Mouse (Mus musculus) kidney, postnatal 0 days (tissue): ENCODE data around the gene Slc13a3. TPM values are rescaled to one million over a fixed set of nuclear protein-coding genes. Genes with fewer than 3 reads are reported as not detected.
A peak's percentile ranks its signal among the peaks of the same experiment; 100 is the strongest.

Source experiments
- ATAC-seq: fragments of 200-750 bp; cut with Nextera tagmentation; replicated peaks from 2 replicates; pipeline ENCODE4 v1.8.0; 2017; ENCODE audit warnings: low read depth, moderate number of reproducible peaks, moderate TSS enrichment, moderate library complexity; ENCODE audit not compliant: low FRiP score
- DNase-seq: peaks from one replicate; pipeline ENCODE4 v3.0.0-alpha.2; 2016; ENCODE audit warnings: low spot score
- H3K27ac ChIP-seq: fragments of 300-500 bp; sonication (generic); 2 replicates; pipeline ENCODE4 v1.5.1; 2014; ENCODE audit warnings: mild to moderate bottlenecking
- H3K27me3 ChIP-seq: fragments of 300-500 bp; sonication (generic); 2 replicates; pipeline ENCODE4 v1.6.1; 2014; ENCODE audit warnings: low read length, mixed read lengths; ENCODE audit not compliant: insufficient read depth
- H3K36me3 ChIP-seq: fragments of 300-500 bp; sonication (generic); 2 replicates; pipeline ENCODE4 v1.6.1; 2014; ENCODE audit warnings: low read length, mixed read lengths; ENCODE audit not compliant: insufficient read depth
- H3K4me1 ChIP-seq: fragments of 300-500 bp; sonication (generic); replicated peaks from 2 replicates; pipeline ENCODE4 v1.6.1; 2014; ENCODE audit warnings: antibody characterized with exemption, low read length, mixed read lengths; ENCODE audit not compliant: insufficient read depth
- H3K4me2 ChIP-seq: fragments of 300-500 bp; sonication (generic); 2 replicates; pipeline ENCODE4 v1.6.1; 2014; ENCODE audit warnings: mild to moderate bottlenecking, low read length, moderate library complexity, mixed read lengths
- H3K4me3 ChIP-seq: fragments of 300-500 bp; sonication (generic); replicated peaks from 2 replicates; pipeline ENCODE4 v1.5.1; 2014; ENCODE audit warnings: low read depth, low read length
- H3K9ac ChIP-seq: fragments of 300-500 bp; sonication (generic); 2 replicates; pipeline ENCODE4 v1.6.1; 2014; ENCODE audit warnings: low read depth, low read length
- H3K9me3 ChIP-seq: fragments of 300-500 bp; sonication (generic); replicated peaks from 2 replicates; pipeline ENCODE4 v1.6.1; 2016; ENCODE audit warnings: low read length, inconsistent platforms, mixed read lengths
- CTCF ChIP-seq: IDR thresholded peaks from 2 replicates; pipeline ENCODE4 v1.5.1; 2016; ENCODE audit warnings: antibody characterized with exemption, low read depth, mild to moderate bottlenecking, moderate library complexity
- WGBS: fragments of 180-500 bp; shearing (Covaris S2); extraction: QIAGEN DNeasy Blood & Tissue Kit; methylation state at CpG from one replicate; pipeline ENCODE4 v1.1.7; 2014; 5-methylcytosine and 5-hydroxymethylcytosine counted together
- polyA plus RNA-seq: library from polyadenylated mRNA; unstranded; fragments of >200 nt; fragmentation: Nextera tagmentation; extraction: Ambion mirVana; gene quantifications from 2 replicates; pipeline ENCODE4 v1.2.1, GENCODE M21; 2015

Gene Slc13a3
- polyA plus RNA-seq, 1 experiment from 2014 or later, result 8.3 TPM

DNA sequence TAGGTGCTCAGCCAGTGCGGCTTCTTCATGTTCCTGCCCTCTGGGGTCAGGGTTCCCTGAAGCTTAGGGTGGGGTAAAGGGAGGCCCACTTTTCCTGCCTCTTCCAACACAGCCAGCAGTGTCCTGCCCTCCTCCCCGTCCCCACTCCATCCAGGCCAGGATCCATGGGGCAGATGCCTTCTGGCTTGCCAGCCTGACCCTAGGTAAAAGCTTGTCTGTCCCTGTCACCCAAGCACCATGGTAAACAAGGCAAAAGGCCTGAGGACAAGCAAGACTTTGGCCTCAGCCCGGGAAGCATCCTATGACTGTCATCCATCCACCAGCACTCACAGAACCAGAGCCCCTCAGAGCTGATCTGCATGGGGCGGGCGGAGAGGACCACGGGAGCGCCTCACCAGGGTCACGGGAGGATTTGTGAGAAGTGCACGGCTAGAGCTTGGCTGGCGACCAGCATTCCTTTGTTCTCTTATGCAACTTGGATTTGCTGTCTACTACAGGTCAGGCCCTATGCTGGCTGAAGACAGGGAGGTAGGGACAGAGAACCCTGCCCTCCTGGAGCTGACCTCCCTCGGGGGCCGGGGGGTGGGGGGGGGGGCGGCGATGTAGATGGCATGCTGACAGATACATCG is 5.1 kb downstream of the Slc13a3 start:
- DNase-seq, result peak; percentile 28
- 46% methylated on average over 15 of the region's 15 CpGs for WGBS
- no peak overlapping the region for H3K27ac ChIP-seq
- ATAC-seq, result peak; percentile 77
- no peaks in the 10 kb centered on the region for H3K4me1 ChIP-seq
- no peak overlapping the region for H3K4me3 ChIP-seq
- H3K4me2 ChIP-seq, result no peak overlapping the region
- no peaks in the 10 kb centered on the region for H3K9me3 ChIP-seq
- no peak for TF ChIP-seq CTCF
- no peaks in the 10 kb centered on the region for H3K36me3 ChIP-seq
- H3K9ac ChIP-seq, result no peak overlapping the region
- H3K27me3 ChIP-seq, result 0 out of 2 replicates have a peak, but pooled peaks cover 13% of the 10 kb centered on the region

DNA sequence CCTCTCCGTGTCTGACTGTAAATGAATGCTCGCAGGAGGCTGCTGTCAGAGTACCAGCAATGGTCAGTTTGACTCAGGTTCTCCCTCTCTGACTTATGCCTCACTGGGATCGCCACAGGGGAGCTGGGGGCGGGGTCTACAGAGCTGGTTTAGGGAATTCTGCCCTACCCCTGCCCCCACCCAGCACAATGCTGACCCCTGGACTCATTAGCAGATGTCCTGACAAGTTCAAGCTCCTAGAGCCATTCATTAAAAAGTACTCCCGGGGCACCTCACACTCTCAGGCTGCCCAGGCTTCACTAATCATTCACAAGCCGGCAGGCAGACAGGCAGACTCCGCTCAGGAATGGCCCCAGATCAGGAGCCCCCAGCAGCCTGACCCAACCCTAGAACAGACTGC is 13.4 kb downstream of the Slc13a3 start:
- Histone ChIP-seq H3K27me3 (no peaks in the 10 kb centered on the region; the same call in 1 of the 2 replicates), H3K9me3 (no peaks in the 10 kb centered on the region), H3K36me3 (no peaks in the 10 kb centered on the region), H3K27ac (no peak overlapping the region), H3K4me3 (no peak overlapping the region), H3K9ac (no peak overlapping the region), H3K4me1 (no peaks in the 10 kb centered on the region; the same call in 1 of the 2 replicates), H3K4me2 (no peak overlapping the region)
- DNase-seq (peak; percentile 40), ATAC-seq (peak; percentile 92)
- WGBS, result 18% methylated on average over 7 of the region's 7 CpGs
- no peak for TF ChIP-seq CTCF

DNA sequence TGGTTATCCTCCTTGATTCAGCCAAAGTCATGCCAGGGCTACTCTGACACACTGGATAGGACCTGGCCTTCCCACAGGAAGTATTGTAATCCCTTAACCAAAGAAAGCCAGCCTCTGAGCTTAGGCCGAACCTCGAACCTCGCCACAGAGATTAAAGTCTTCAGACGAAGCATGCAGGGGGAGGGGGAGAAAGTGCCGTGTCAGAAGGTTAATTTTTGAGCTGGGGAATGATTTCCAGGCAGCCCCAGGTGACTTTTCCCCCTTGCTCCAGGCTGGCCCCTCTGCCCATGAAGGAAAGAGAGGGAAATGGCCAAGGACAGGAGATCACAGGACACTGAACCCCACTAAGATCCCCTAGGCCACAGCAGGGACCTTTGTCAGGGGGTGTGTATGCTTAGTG is 14.8 kb downstream of the Slc13a3 start:
- DNase-seq, result no peak
- Histone ChIP-seq H3K4me3 (no peak overlapping the region), H3K27ac (0 out of 2 replicates have a peak overlapping the region, but pooled peaks have one; percentile 4), H3K36me3 (no peaks in the 10 kb centered on the region), H3K9me3 (no peaks in the 10 kb centered on the region), H3K27me3 (no peaks in the 10 kb centered on the region; the same call in 1 of the 2 replicates), H3K4me2 (no peak overlapping the region), H3K9ac (no peak overlapping the region), H3K4me1 (no peaks in the 10 kb centered on the region; the same call in 1 of the 2 replicates)
- no peak for ATAC-seq
- WGBS, result 66% methylated on average over 5 of the region's 5 CpGs
- TF ChIP-seq CTCF, result no peak

DNA sequence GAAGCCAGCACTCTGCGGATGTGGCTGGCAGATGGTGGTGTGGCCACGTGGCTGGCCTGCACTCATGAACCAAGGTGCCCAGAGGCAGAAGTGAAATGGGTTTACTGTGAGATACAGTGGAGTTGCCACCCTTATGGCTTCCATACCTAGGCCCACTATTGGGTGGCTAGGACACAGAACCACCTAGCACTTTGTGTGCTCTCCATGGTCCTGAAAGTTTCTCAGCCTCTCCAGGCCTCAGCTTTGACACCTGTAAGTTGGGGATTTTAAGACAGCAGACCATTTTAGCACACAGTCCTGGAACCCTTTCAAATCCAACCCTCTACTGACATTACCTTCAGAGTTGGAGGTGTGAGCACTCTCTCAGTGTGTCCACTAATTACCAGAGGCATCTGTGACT is 16.3 kb downstream of the Slc13a3 start:
- ATAC-seq (no peak), DNase-seq (no peak)
- 56% methylated on average over 2 of the region's 2 CpGs for WGBS
- Histone ChIP-seq H3K27me3 (no peaks in the 10 kb centered on the region; the same call in 1 of the 2 replicates), H3K4me1 (no peaks in the 10 kb centered on the region; the same call in 1 of the 2 replicates), H3K9ac (no peak overlapping the region), H3K36me3 (no peaks in the 10 kb centered on the region), H3K4me2 (no peak overlapping the region), H3K9me3 (no peaks in the 10 kb centered on the region), H3K4me3 (no peak overlapping the region), H3K27ac (no peak overlapping the region)
- no peak for TF ChIP-seq CTCF

DNA sequence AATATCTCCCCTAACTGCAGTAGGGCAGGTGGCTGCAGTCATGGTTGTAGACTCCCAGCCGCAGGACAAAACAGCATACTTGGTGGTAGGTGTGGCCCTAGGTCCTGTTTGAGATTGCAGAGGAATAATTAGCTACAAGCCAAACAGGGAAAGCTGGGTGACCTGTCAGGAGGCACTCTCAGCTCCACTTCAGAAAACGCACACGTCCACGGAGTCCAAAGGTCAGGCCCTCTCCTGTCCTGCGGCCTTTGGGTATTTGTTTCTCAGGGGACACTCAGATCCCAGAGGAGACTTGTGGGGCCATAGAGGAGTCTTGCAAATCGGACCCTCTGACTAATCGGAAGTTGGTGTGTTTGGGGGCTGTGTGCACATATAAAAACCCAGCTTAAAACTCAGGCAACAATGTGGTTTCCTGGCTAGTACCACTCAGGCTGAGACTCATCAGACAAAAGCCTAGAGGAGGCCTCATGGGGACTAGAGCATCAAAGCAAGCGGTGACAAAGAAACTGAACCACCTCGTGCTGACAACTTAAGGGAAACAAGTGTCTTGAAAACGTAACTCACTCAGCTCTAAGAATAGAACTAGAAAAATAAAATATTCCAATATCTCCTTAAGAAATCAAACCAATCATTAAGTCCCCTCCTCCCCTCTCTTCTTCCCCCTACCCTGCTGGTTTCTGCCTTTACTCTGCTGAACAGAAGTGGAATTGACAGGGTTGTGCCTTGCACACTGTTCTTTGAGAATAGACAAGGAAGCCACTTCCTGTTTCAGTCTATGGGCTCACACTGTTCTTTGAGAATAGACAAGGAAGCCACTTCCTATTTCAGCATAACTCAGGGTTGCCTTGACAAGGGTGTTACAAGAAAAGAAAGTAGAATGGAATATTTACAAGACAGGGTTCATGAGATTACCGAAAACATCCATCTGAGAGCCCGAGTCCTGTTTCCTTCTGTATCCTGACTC is 20.0 kb downstream of the Slc13a3 start:
- no peaks in the 10 kb centered on the region for H3K4me1 ChIP-seq
- H3K36me3 ChIP-seq, result no peaks in the 10 kb centered on the region
- no peak for TF ChIP-seq CTCF
- H3K27ac ChIP-seq, result no peak overlapping the region
- H3K4me2 ChIP-seq, result no peak overlapping the region
- no peaks in the 10 kb centered on the region for H3K9me3 ChIP-seq
- H3K9ac ChIP-seq, result no peak overlapping the region
- 80% methylated on average over 12 of the region's 12 CpGs for whole genome bisulfite sequencing
- ATAC-seq, result no peak
- no peaks in the 10 kb centered on the region for H3K27me3 ChIP-seq
- no peak for DNase-seq
- no peak overlapping the region for H3K4me3 ChIP-seq

DNA sequence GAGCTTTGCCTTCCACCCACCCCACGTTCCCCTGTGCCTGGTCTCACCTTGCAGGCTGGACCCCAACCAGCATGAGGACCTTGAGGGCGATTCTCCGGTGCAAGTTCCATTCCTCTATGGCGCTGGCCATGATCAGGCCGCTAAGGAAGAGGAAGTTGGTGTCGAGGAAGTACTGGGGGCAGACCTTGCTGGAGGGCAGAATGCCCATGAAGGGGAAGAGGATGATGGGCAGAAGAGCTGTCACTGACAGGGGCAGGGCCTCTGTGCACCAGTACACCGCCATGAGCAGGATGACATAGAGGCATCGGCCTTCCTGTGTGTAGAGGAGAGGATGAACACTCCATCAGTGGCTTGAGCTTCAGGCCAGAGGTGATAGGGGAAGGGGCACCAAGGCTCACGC is 24.6 kb downstream of the Slc13a3 start:
- no peaks in the 10 kb centered on the region for H3K9me3 ChIP-seq
- H3K27ac ChIP-seq, result no peak overlapping the region
- H3K4me1 ChIP-seq, result no peaks in the 10 kb centered on the region
- no peak overlapping the region for H3K9ac ChIP-seq
- DNase-seq (no peak), ATAC-seq (no peak)
- no peaks in the 10 kb centered on the region for H3K27me3 ChIP-seq
- no peak for TF ChIP-seq CTCF
- H3K4me2 ChIP-seq, result no peak overlapping the region
- no peaks in the 10 kb centered on the region for H3K36me3 ChIP-seq
- WGBS, result 79% methylated on average over 9 of the region's 9 CpGs
- no peak overlapping the region for H3K4me3 ChIP-seq
